Mouse (Mus musculus) forebrain, embryonic 13.5 days (tissue): ENCODE measurements around the gene Foxj2. TPM values are rescaled to one million over a fixed set of nuclear protein-coding genes. Genes with fewer than 3 reads are reported as not detected.

Experiments used
- ATAC-seq: fragments of 200-750 bp; cut with Nextera tagmentation; 2 replicates; pipeline ENCODE4 v1.8.0; 2017
- H3K27ac ChIP-seq: fragments of 300-500 bp; sonication (generic); 2 replicates; pipeline ENCODE4 v1.5.1; 2015; ENCODE audit warnings: inconsistent platforms, mild to moderate bottlenecking, moderate library complexity
- H3K27me3 ChIP-seq: fragments of 300-500 bp; sonication (generic); 2 replicates; pipeline ENCODE4 v1.6.1; 2015; ENCODE audit warnings: mild to moderate bottlenecking, inconsistent platforms
- H3K36me3 ChIP-seq: fragments of 300-500 bp; sonication (generic); 2 replicates; pipeline ENCODE4 v1.6.1; 2015; ENCODE audit warnings: mild to moderate bottlenecking, inconsistent platforms; ENCODE audit not compliant: poor library complexity, severe bottlenecking
- H3K4me1 ChIP-seq: fragments of 300-500 bp; sonication (generic); 2 replicates; pipeline ENCODE4 v1.6.1; 2015; ENCODE audit warnings: inconsistent platforms
- H3K4me2 ChIP-seq: fragments of 300-500 bp; sonication (generic); 2 replicates; pipeline ENCODE4 v1.6.1; 2015; ENCODE audit warnings: inconsistent platforms, mild to moderate bottlenecking, moderate library complexity
- H3K4me3 ChIP-seq: fragments of 300-500 bp; sonication (generic); 2 replicates; pipeline ENCODE4 v1.5.1; 2015; ENCODE audit warnings: mild to moderate bottlenecking, inconsistent platforms
- H3K9ac ChIP-seq: fragments of 300-500 bp; sonication (generic); 2 replicates; pipeline ENCODE4 v1.6.1; 2015; ENCODE audit warnings: mild to moderate bottlenecking, inconsistent platforms
- H3K9me3 ChIP-seq: fragments of 300-500 bp; sonication (generic); replicated peaks from 2 replicates; pipeline ENCODE4 v1.6.1; 2016; ENCODE audit warnings: inconsistent platforms
- WGBS: fragments of 180-500 bp; shearing (Covaris S2); methylation state at CpG from one replicate; pipeline ENCODE4 v1.1.7; 2015; 5-methylcytosine and 5-hydroxymethylcytosine counted together
- polyA plus RNA-seq: library from polyadenylated mRNA; unstranded; fragments of >200 nt; fragmentation: Nextera tagmentation; extraction: Ambion mirVana; gene quantifications from 2 replicates; pipeline ENCODE4 v1.2.1, GENCODE M21; 2015

Foxj2 gene
- polyA plus RNA-seq, 1 experiment from 2014 or later = 4.4 TPM

GRCm38 (mm10) chr6:122854552-122854951 lies 34.8 kb downstream of the Foxj2 start:
- H3K4me3 ChIP-seq = no peak overlapping the region
- no peaks in the 10 kb centered on the region for H3K27me3 ChIP-seq
- no peak for ATAC-seq
- no peak overlapping the region for H3K4me2 ChIP-seq
- H3K27ac ChIP-seq = no peak overlapping the region
- 89% methylated on average over 12 of the region's 12 CpGs for WGBS
- H3K4me1 ChIP-seq = no peaks in the 10 kb centered on the region
- no peaks in the 10 kb centered on the region for H3K36me3 ChIP-seq
- H3K9me3 ChIP-seq = no peaks in the 10 kb centered on the region; the same call in 1 of the 2 replicates
- no peak overlapping the region for H3K9ac ChIP-seq

GRCm38 (mm10) chr6:122855955-122856354 lies 36.2 kb downstream of the Foxj2 start, which contains the start of gene C3ar1:
Gene C3ar1, minus strand, starts transcription at chr6:122856161.
- Histone ChIP-seq H3K4me2 (no peak within 1 kb of the TSS), H3K9ac (no peak within 1 kb of the TSS), H3K4me1 (no peaks in the 10 kb centered on the region), H3K9me3 (no peaks in the 10 kb centered on the region; the same call in 1 of the 2 replicates), H3K4me3 (no peak within 1 kb of the TSS), H3K27me3 (no peaks in the 10 kb centered on the region), H3K27ac (no peak within 1 kb of the TSS), H3K36me3 (no peaks in the 10 kb centered on the region)
- ATAC-seq = no peak
- 88% methylated on average over 7 of the region's 7 CpGs for WGBS

- H3K9me3 ChIP-seq = peaks cover 14% of the 10 kb centered on the region
- WGBS = 83% methylated on average over 6 of the region's 6 CpGs
These were observed 42.7 kb downstream of the Foxj2 start for GRCm38 (mm10) chr6:122862434-122862833.

GRCm38 (mm10) chr6:122862871-122863270 lies 43.2 kb downstream of the Foxj2 start:
- H3K9ac ChIP-seq = no peak overlapping the region
- H3K36me3 ChIP-seq = no peaks in the 10 kb centered on the region
- H3K4me2 ChIP-seq = no peak overlapping the region
- H3K9me3 ChIP-seq = peaks cover 14% of the 10 kb centered on the region
- no peak for ATAC-seq
- H3K27ac ChIP-seq = no peak overlapping the region
- H3K27me3 ChIP-seq = no peaks in the 10 kb centered on the region
- WGBS = 84% methylated on average over 1 of the region's 1 CpGs
- no peak overlapping the region for H3K4me3 ChIP-seq
- H3K4me1 ChIP-seq = no peaks in the 10 kb centered on the region

More at GRCm38 (mm10) chr6:122862434-122862833, 42.7 kb downstream of the Foxj2 start:
- H3K36me3 ChIP-seq = no peaks in the 10 kb centered on the region
- no peaks in the 10 kb centered on the region for H3K27me3 ChIP-seq
- no peak overlapping the region for H3K4me2 ChIP-seq
- no peak overlapping the region for H3K4me3 ChIP-seq
- H3K27ac ChIP-seq = no peak overlapping the region
- no peak overlapping the region for H3K9ac ChIP-seq
- ATAC-seq = no peak
- no peaks in the 10 kb centered on the region for H3K4me1 ChIP-seq

GRCm38 (mm10) chr6:122867914-122868313 lies 48.2 kb downstream of the Foxj2 start:
- no peak overlapping the region for H3K9ac ChIP-seq
- 0 out of 2 replicates have a peak, but pooled peaks cover 8% of the 10 kb centered on the region for H3K27me3 ChIP-seq
- no peaks in the 10 kb centered on the region for H3K4me1 ChIP-seq
- no peak overlapping the region for H3K4me2 ChIP-seq
- H3K27ac ChIP-seq = no peak overlapping the region
- no peak for ATAC-seq
- no peaks in the 10 kb centered on the region for H3K36me3 ChIP-seq
- 73% methylated on average over 4 of the region's 4 CpGs for WGBS
- no peaks in the 10 kb centered on the region for H3K9me3 ChIP-seq
- H3K4me3 ChIP-seq = no peak overlapping the region

GRCm38 (mm10) chr6:122869846-122870245 lies 50.1 kb downstream of the Foxj2 start:
- H3K9me3 ChIP-seq = no peaks in the 10 kb centered on the region
- no peak for ATAC-seq
- WGBS = 88% methylated on average over 11 of the region's 11 CpGs
- no peak overlapping the region for H3K9ac ChIP-seq
- no peaks in the 10 kb centered on the region for H3K36me3 ChIP-seq
- H3K27ac ChIP-seq = no peak overlapping the region
- no peak overlapping the region for H3K4me2 ChIP-seq
- 0 out of 2 replicates have a peak, but pooled peaks cover 8% of the 10 kb centered on the region for H3K27me3 ChIP-seq
- H3K4me1 ChIP-seq = no peaks in the 10 kb centered on the region
- no peak overlapping the region for H3K4me3 ChIP-seq

- no peak for ATAC-seq
- no peak overlapping the region for H3K9ac ChIP-seq
- no peak overlapping the region for H3K4me2 ChIP-seq
- peaks cover 19% of the 10 kb centered on the region for H3K4me1 ChIP-seq
- peaks cover 7% of the 10 kb centered on the region; the same call in 1 of the 2 replicates for H3K36me3 ChIP-seq
- no peaks in the 10 kb centered on the region for H3K9me3 ChIP-seq
- H3K27me3 ChIP-seq = 0 out of 2 replicates have a peak, but pooled peaks cover 8% of the 10 kb centered on the region
- no peak overlapping the region for H3K4me3 ChIP-seq
- 95% methylated on average over 5 of the region's 5 CpGs for WGBS
- H3K27ac ChIP-seq = no peak overlapping the region
These were observed 53.1 kb downstream of the Foxj2 start for GRCm38 (mm10) chr6:122872800-122873199.

- H3K4me1 ChIP-seq = peaks cover 19% of the 10 kb centered on the region
- peak; percentile 98 for ATAC-seq
- WGBS = 7% methylated on average over 43 of the region's 43 CpGs
These were observed 54.4 kb downstream of the Foxj2 start, which contains the start of gene Necap1 for GRCm38 (mm10) chr6:122873871-122874719. Gene Necap1, plus strand, starts transcription at chr6:122874474.

GRCm38 (mm10) chr6:122874720-122875389 lies 55.1 kb downstream of the Foxj2 start:
- Histone ChIP-seq H3K4me2 (peak overlapping the region; percentile 62), H3K27ac (peak overlapping the region; percentile 86), H3K9ac (peak overlapping the region; percentile 88), H3K4me1 (peaks cover 19% of the 10 kb centered on the region), H3K27me3 (0 out of 2 replicates have a peak, but pooled peaks cover 5% of the 10 kb centered on the region), H3K9me3 (no peaks in the 10 kb centered on the region), H3K4me3 (peak overlapping the region; percentile 80), H3K36me3 (peaks cover 24% of the 10 kb centered on the region)
- peak; percentile 80 for ATAC-seq
- WGBS = 0% methylated on average over 31 of the region's 31 CpGs

More at GRCm38 (mm10) chr6:122873871-122874719, 54.4 kb downstream of the Foxj2 start, which contains the start of gene Necap1:
- Histone ChIP-seq H3K27ac (peak within 1 kb of the TSS; percentile 86), H3K27me3 (0 out of 2 replicates have a peak, but pooled peaks cover 7% of the 10 kb centered on the region), H3K4me3 (peak within 1 kb of the TSS; percentile 80), H3K36me3 (peaks cover 17% of the 10 kb centered on the region), H3K9me3 (no peaks in the 10 kb centered on the region), H3K9ac (peak within 1 kb of the TSS; percentile 88), H3K4me2 (peak within 1 kb of the TSS; percentile 62)

- no peak for ATAC-seq
- 96% methylated on average over 7 of the region's 7 CpGs for WGBS
- Histone ChIP-seq H3K4me1 (peaks cover 19% of the 10 kb centered on the region), H3K9me3 (no peaks in the 10 kb centered on the region), H3K9ac (no peak overlapping the region), H3K27me3 (no peaks in the 10 kb centered on the region), H3K4me3 (no peak overlapping the region), H3K27ac (no peak overlapping the region), H3K36me3 (peaks cover 66% of the 10 kb centered on the region), H3K4me2 (no peak overlapping the region)
These were observed 59.5 kb downstream of the Foxj2 start for GRCm38 (mm10) chr6:122879141-122879735.

GRCm38 (mm10) chr6:122879781-122880505 lies 60.2 kb downstream of the Foxj2 start:
- peaks cover 73% of the 10 kb centered on the region for H3K36me3 ChIP-seq
- H3K4me1 ChIP-seq = peaks cover 19% of the 10 kb centered on the region
- 93% methylated on average over 7 of the region's 7 CpGs for WGBS

More at GRCm38 (mm10) chr6:122879781-122880505, 60.2 kb downstream of the Foxj2 start:
- no peak overlapping the region for H3K4me3 ChIP-seq
- H3K27ac ChIP-seq = no peak overlapping the region
- no peak for ATAC-seq
- no peaks in the 10 kb centered on the region for H3K9me3 ChIP-seq
- H3K27me3 ChIP-seq = no peaks in the 10 kb centered on the region
- H3K9ac ChIP-seq = no peak overlapping the region
- no peak overlapping the region for H3K4me2 ChIP-seq
